Mouse (Mus musculus) C2C12 (cell line): ENCODE measurements around the gene Dgcr2.

ENCODE experiments used
- CEBPB ChIP-seq: IDR thresholded peaks from one replicate; pipeline ENCODE4 v1.6.1; 2011; ENCODE audit warnings: low read depth, mild to moderate bottlenecking, control low read depth, moderate library complexity
- CTCF ChIP-seq: IDR thresholded peaks from one replicate; pipeline ENCODE4 v1.5.1; 2011; ENCODE audit not compliant: control insufficient read depth, insufficient read depth, insufficient read length
- FOSL1 ChIP-seq: IDR thresholded peaks from one replicate; pipeline ENCODE4 v1.8.0; 2011; ENCODE audit warnings: mild to moderate bottlenecking, low read length; ENCODE audit not compliant: poor library complexity, insufficient read depth, severe bottlenecking
- MYOD1 ChIP-seq: IDR thresholded peaks from one replicate; pipeline ENCODE4 v1.6.1; 2011; ENCODE audit warnings: low read depth; ENCODE audit not compliant: control insufficient read depth, insufficient read length
- USF1 ChIP-seq: IDR thresholded peaks from one replicate; pipeline ENCODE4 v1.6.1; 2011; ENCODE audit warnings: low read depth, mild to moderate bottlenecking, control low read depth, moderate library complexity

- TF ChIP-seq CTCF (no peak), MYOD1 (no peak), CEBPB (no peak), USF1 (no peak), FOSL1 (no peak)
Measured at GRCm38 (mm10) chr16:17884116-17884515, 14.2 kb downstream of the Dgcr2 start.
